Mouse (Mus musculus) testis, adult 2 months (tissue): ENCODE measurements at regions not wholly inside any gene's neighbourhood (a gene's known extent, or its start where the extent isn't known, plus 50 kb on each side); places are given as distances from the start of the nearest gene placed in this dataset.

Experiments used
- H3K27ac ChIP-seq: fragments of 200-500 bp; 2 replicates; pipeline ENCODE4 v1.5.1; 2012; ENCODE audit warnings: low read depth, low read length; ENCODE audit not compliant: control insufficient read depth, insufficient read depth
- H3K27me3 ChIP-seq: fragments of 200-500 bp; 2 replicates; pipeline ENCODE4 v1.6.1; 2012; ENCODE audit warnings: mild to moderate bottlenecking, low read length, moderate library complexity; ENCODE audit not compliant: control insufficient read depth, insufficient read depth
- H3K36me3 ChIP-seq: fragments of 200-500 bp; 2 replicates; pipeline ENCODE4 v1.6.1; 2012; ENCODE audit warnings: mild to moderate bottlenecking, low read length; ENCODE audit not compliant: control insufficient read depth, insufficient read depth
- H3K4me1 ChIP-seq: fragments of 200-500 bp; 2 replicates; pipeline ENCODE4 v1.6.1; 2012; ENCODE audit warnings: low read length; ENCODE audit not compliant: control insufficient read depth, insufficient read depth
- H3K4me3 ChIP-seq: fragments of 200-500 bp; 2 replicates; pipeline ENCODE4 v1.5.1; 2012; ENCODE audit warnings: low read depth, mild to moderate bottlenecking, low read length, moderate library complexity, mixed read lengths; ENCODE audit not compliant: control insufficient read depth
- CTCF ChIP-seq: fragments of 200-500 bp; IDR thresholded peaks from 2 replicates; pipeline ENCODE4 v1.5.1; 2012; ENCODE audit warnings: low read depth, mild to moderate bottlenecking, inconsistent platforms, low read length, moderate library complexity; ENCODE audit not compliant: control insufficient read depth, insufficient read depth, insufficient replicate concordance
- POLR2A ChIP-seq: fragments of 200-500 bp; IDR thresholded peaks from 2 replicates; pipeline ENCODE4 v1.6.1; 2012; ENCODE audit warnings: low read depth, mild to moderate bottlenecking, inconsistent platforms, low read length, moderate library complexity; ENCODE audit not compliant: control insufficient read depth

DNA sequence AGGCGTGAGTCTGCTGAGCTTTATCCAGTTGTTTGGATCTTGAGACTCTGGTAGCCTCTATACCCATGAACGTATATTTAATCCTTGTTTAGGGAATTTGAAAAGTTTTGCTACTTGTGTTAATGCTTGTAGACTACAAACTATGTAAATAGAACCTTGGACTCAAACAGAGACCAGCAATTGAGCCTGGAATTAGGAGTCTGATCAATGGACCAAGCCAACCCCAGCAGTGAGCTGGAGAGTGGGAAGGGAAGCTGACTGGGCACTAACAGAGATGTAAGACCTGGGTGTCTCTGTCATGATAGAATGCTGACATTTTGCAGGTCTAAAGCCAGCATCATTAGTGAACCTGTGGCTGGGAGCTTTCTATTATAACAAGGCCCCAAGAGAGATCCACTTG, 222.5 kb downstream of the Gm5447 start:
- no peaks in the 10 kb centered on the region for H3K4me1 ChIP-seq
- H3K4me3 ChIP-seq: no peak overlapping the region
- H3K27ac ChIP-seq: no peak overlapping the region
- no peak for TF ChIP-seq CTCF
- no peak for TF ChIP-seq POLR2A
- no peaks in the 10 kb centered on the region for H3K27me3 ChIP-seq
- no peaks in the 10 kb centered on the region for H3K36me3 ChIP-seq

DNA sequence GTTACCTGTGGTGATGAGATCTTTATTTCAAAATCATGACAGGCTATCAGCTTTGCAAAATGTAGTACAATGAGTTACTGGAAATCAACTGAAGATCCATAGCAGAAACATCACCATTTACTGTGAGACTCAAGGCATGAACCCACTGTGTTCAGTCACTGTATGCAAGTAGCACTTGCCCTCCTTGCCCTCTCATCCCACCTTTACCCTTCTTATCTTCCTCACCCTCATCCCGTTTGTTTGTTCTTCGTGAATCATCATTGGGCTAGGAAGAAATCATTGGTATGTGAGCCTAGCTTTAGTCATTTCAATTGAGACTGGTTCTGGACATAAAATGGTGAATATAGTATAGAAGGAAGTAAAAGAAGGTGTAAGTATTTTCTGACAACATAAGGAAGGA, 223.6 kb downstream of the Gm5447 start:
- no peaks in the 10 kb centered on the region for H3K27me3 ChIP-seq
- TF ChIP-seq POLR2A (no peak), CTCF (no peak)

DNA sequence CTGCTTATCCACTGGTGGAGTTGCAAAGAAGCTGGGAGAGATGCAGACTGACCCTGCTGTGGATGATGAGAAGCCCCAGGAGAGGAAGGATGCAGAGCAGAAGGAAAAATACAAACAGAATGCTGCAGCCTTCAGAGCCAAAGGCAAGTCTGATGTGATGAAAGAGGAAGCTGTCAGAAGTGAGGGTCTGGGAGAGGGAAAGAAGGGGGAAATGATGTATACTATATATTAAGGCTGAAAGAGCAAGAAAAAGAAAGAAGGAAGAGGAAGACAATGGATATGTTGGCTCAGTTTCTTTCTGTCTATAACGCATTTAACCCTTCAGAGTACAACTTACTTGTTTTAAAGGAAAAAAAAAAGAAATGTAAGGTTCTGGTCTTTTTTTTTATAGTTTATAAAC, 225.4 kb downstream of the Gm5447 start:
- Histone ChIP-seq H3K36me3 (no peaks in the 10 kb centered on the region), H3K27me3 (no peaks in the 10 kb centered on the region), H3K4me3 (no peak overlapping the region), H3K27ac (no peak overlapping the region), H3K4me1 (no peaks in the 10 kb centered on the region)
- no peak for TF ChIP-seq POLR2A
- TF ChIP-seq CTCF: no peak

More for the DNA sequence above, 223.6 kb downstream of the Gm5447 start:
- no peak overlapping the region for H3K27ac ChIP-seq
- H3K36me3 ChIP-seq: no peaks in the 10 kb centered on the region
- H3K4me3 ChIP-seq: no peak overlapping the region
- no peaks in the 10 kb centered on the region for H3K4me1 ChIP-seq

DNA sequence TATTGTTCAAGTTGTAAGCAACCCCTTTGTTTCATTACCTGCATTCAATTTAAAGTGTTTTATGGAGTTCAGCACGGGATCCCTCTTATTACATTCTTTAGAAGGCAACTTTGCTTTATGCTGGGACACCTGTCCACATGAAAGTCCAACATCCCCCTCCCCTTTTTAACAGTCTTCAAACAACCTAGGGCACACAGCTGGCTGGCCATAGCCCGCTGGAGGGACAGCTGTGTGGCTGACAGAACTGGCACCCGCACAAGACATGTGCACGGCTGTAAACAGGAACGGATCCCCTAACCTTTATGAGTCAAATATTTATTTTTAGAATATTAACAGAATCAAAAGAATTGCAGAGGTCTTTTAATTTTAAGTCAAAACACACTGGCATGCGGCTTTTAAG, 230.1 kb downstream of the Gm5447 start:
- H3K4me1 ChIP-seq: no peaks in the 10 kb centered on the region
- H3K27ac ChIP-seq: no peak overlapping the region
- H3K4me3 ChIP-seq: no peak overlapping the region
- H3K36me3 ChIP-seq: no peaks in the 10 kb centered on the region
- no peaks in the 10 kb centered on the region for H3K27me3 ChIP-seq
- no peak for TF ChIP-seq POLR2A

DNA sequence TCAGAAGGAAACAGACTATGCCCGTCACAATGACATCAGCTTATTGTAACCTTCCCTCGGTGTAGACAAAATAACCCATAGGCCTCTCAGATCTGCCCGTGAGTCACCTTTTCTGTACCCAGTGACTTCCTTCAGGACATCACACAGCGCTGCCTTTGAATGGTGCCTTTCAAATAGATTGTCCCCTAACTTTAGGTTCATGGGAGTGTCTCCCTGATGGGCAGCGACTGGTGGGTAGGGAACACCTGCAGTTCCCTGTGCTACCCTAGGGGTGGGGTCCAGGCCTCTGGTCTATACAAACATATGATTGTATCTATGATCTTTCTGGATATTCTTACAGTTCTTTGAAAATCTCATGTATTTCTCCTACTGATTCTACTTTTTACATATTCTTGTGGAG, 232.4 kb downstream of the Gm5447 start:
- Histone ChIP-seq H3K4me1 (no peaks in the 10 kb centered on the region; the same call in 1 of the 2 replicates), H3K36me3 (no peaks in the 10 kb centered on the region), H3K4me3 (no peak overlapping the region), H3K27ac (no peak overlapping the region), H3K27me3 (no peaks in the 10 kb centered on the region)
- TF ChIP-seq CTCF (no peak), POLR2A (no peak)

DNA sequence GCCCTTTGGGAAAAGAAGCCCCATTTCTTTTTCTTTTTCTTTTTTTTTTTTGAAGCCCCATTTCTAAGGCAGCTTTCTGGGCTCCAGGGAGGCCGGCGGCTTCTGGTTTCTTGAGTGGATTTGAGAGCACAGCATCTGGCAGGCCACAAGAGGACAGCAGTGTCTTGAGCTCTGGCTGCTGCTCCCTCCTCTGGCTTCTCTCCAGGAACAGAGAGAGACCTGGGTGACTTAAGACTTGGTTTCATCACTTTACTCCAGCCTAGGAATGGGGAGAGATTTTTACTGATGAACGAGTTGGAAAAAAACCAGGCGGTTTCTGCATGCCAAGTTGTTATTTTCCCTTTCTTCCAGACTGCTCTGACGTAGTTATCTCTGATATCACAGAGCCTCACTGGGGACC, 233.7 kb downstream of the Gm5447 start:
- TF ChIP-seq CTCF: peak; percentile 48; the same call in 1 of the 2 replicates
- TF ChIP-seq POLR2A: no peak
- no peaks in the 10 kb centered on the region; the same call in 1 of the 2 replicates for H3K4me1 ChIP-seq

GRCm38 (mm10) chr13:31223016-31223415, 249.0 kb downstream of the Gm5447 start:
- H3K36me3 ChIP-seq: no peaks in the 10 kb centered on the region
- no peaks in the 10 kb centered on the region for H3K4me1 ChIP-seq
- no peak for TF ChIP-seq POLR2A
- no peak for TF ChIP-seq CTCF
- H3K27me3 ChIP-seq: no peaks in the 10 kb centered on the region
- H3K27ac ChIP-seq: no peak overlapping the region
- no peak overlapping the region for H3K4me3 ChIP-seq

More for the DNA sequence above, 233.7 kb downstream of the Gm5447 start:
- Histone ChIP-seq H3K27me3 (no peaks in the 10 kb centered on the region), H3K36me3 (no peaks in the 10 kb centered on the region), H3K27ac (no peak overlapping the region), H3K4me3 (no peak overlapping the region)

- H3K27ac ChIP-seq: no peak overlapping the region
- no peaks in the 10 kb centered on the region for H3K36me3 ChIP-seq
- no peaks in the 10 kb centered on the region for H3K4me1 ChIP-seq
- TF ChIP-seq CTCF: no peak
- no peak for TF ChIP-seq POLR2A
- no peak overlapping the region; the same call in 1 of the 2 replicates for H3K4me3 ChIP-seq
- no peaks in the 10 kb centered on the region for H3K27me3 ChIP-seq
Observed at GRCm38 (mm10) chr13:31240546-31240945, 266.5 kb downstream of the Gm5447 start.
